Mouse (Mus musculus) neural tube, postnatal 0 days (tissue): ENCODE results near the gene Gm3264. TPM values are rescaled to one million over a fixed set of nuclear protein-coding genes. Genes with fewer than 3 reads are reported as not detected.

Source experiments
- polyA plus RNA-seq: library from polyadenylated mRNA; unstranded; fragments of >200 nt; fragmentation: Nextera tagmentation; extraction: Ambion mirVana; gene quantifications from 2 replicates; pipeline ENCODE4 v1.2.1, GENCODE M21; 2015

Gm3264 gene
- polyA plus RNA-seq, result 3.1 and 3.3 TPM in 2 replicates

GRCm38 (mm10) chr14:4855299-4855980, at the start of gene Gm3264:
Gm3264 (plus strand) TSS chr14:4855576.

DNA sequence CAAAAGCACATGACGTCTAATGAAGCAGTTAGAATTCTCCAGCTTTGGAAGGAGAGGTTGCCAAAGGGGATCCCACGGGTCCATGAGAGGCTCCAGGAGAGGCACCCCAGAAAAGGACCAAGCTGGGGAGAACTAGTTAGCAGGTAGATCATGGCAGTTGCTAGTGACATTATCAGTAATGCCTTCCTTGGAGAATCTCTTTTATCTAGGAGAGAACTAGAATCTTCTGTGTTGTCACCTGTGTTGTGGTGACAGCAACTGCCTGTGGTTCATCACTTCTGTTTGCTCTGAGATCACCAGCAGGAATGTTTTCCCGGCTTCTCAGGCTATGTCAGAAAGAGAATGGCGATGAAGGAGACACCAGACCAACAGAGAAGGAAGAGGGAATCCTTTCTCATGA, 17.6 kb upstream of the Gm3264 start, which contains the start of gene Gm3269:
Gene Gm3269 (plus strand): TSS at position 301 of the 400 bp plus-strand sequence.

DNA sequence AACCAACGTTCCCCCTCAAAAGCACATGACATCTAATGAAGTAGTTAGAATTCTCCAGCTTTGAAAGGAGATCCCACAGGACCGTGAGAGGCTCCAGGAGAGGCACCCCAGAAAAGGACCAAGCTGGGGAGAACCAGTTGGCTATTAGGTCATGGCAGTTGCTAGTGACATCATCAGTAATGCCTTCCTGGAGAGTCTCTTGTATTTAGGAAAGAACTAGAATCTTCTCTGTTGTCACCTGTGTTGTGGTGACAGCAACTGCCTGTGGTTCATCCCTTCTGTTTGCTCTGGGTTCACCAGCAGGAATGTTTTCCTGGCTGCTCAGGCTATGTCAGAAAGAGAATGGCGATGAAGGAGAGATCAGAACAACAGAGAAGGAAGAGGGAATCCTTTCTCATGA, 36.7 kb downstream of the Gm3264 start, which contains the start of gene Gm3278:
Gene Gm3278 (plus strand): TSS at position 301 of the 400 bp plus-strand sequence.

Other genes with a start within 250 kb of the Gm3264 start
- gene Gm8159, start 223.2 kb upstream of the Gm3264 start, polyA plus RNA-seq, result not detected in 2 replicates
- 1.2 and 1.7 TPM in 2 replicates for gene Gm3239, start 191.4 kb upstream of the Gm3264 start, polyA plus RNA-seq
- gene Gm7876, start 146.3 kb upstream of the Gm3264 start, polyA plus RNA-seq, result not detected in 2 replicates
- gene Gm3252, start 128.8 kb upstream of the Gm3264 start, polyA plus RNA-seq, result 3.2 TPM in 2 replicates
- not detected in 2 replicates for gene Gm9602, start 79.2 kb upstream of the Gm3264 start, polyA plus RNA-seq
- gene Gm3269, start 17.5 kb upstream of the Gm3264 start, polyA plus RNA-seq, result not detected in 2 replicates
- 0.17 and 0.27 TPM in 2 replicates for gene Gm3278, start 36.8 kb downstream of the Gm3264 start, polyA plus RNA-seq
- gene Gm8297, start 128.4 kb downstream of the Gm3264 start, polyA plus RNA-seq, result not detected in 2 replicates
- not detected in 2 replicates for gene Gm3298, start 160.3 kb downstream of the Gm3264 start, polyA plus RNA-seq
- gene 4930555G01Rik, start 195.1 kb downstream of the Gm3264 start, polyA plus RNA-seq, result not detected in 2 replicates
- 8.6 and 14.2 TPM in 2 replicates for gene Gm8281, start 215.5 kb downstream of the Gm3264 start, polyA plus RNA-seq